In genomic region chr13:48261341-48262221, GRCm38 (mm10) we compare ENCODE assay signal across 8 mouse cellular contexts. TPM values are rescaled to one million over a fixed set of nuclear protein-coding genes. Genes with fewer than 3 reads are reported as not detected.
DNase-seq lines count a peak whose midpoint lies in the region; ATAC-seq and TF ChIP-seq lines count a peak whose summit lies in the region.

No protein-coding gene starts in this region.

- TF ChIP-seq EP300 in lung, postnatal 0 days (IDR thresholded peaks at IDR 0.05): no peak

- DNase-seq in R1 (ENCODE audit: low read depth, low spot score): peak; percentile 68
- peak; percentile 33 for DNase-seq in cerebellum, adult 8-10 months
- DNase-seq in frontal cortex, adult 2 months (ENCODE audit: extremely low spot score in 1 of 2, low spot score in 1 of 2): peak; percentile 2 to 36
- DNase-seq in layer of hippocampus, postnatal 36 days: peak; percentile 40 to 42
- DNase-seq in lung, postnatal 0 days (ENCODE audit: low spot score): peak; percentile 44
- peak; percentile 33 for DNase-seq in retina, postnatal 7 days (ENCODE audit: low read depth, low spot score)

- peak overlapping the region; percentile 98 for H3K27ac ChIP-seq in hindbrain, embryonic 12.5 days
- peak overlapping the region; percentile 66 for H3K27ac ChIP-seq in lung, postnatal 0 days (ENCODE audit: low read length)

- no peaks in the 10 kb centered on the region; the same call in 1 of the 2 replicates for H3K27me3 ChIP-seq in hindbrain, embryonic 12.5 days
- H3K27me3 ChIP-seq in lung, postnatal 0 days (replicated peaks; ENCODE audit: insufficient read depth, low read length): peaks cover 3% of the 10 kb centered on the region; the same call in 1 of the 2 replicates

- no peaks in the 10 kb centered on the region for H3K9me3 ChIP-seq in hindbrain, embryonic 12.5 days (replicated peaks)
- H3K9me3 ChIP-seq in lung, postnatal 0 days (ENCODE audit: low read length): no peaks in the 10 kb centered on the region

- WGBS in hindbrain, embryonic 12.5 days: under 1% methylated on average over 98 of the region's 98 CpGs
- WGBS in lung, postnatal 0 days: under 1% methylated on average over 84 of the region's 98 CpGs

- peaks cover 24% of the 10 kb centered on the region for H3K4me1 ChIP-seq in hindbrain, embryonic 12.5 days
- H3K4me1 ChIP-seq in lung, postnatal 0 days (ENCODE audit: insufficient read depth, low read depth, low read length): no peaks in the 10 kb centered on the region

- peak overlapping the region; percentile 80 for H3K4me2 ChIP-seq in hindbrain, embryonic 12.5 days (replicated peaks)
- H3K4me2 ChIP-seq in lung, postnatal 0 days (replicated peaks; ENCODE audit: low read depth, low read length): peak overlapping the region; percentile 91

- peak; percentile 34 for TF ChIP-seq CTCF in lung, postnatal 0 days (IDR thresholded peaks at IDR 0.05)

- peak; percentile 33 for ATAC-seq in hindbrain, embryonic 12.5 days (ENCODE audit: low FRiP score)
- ATAC-seq in lung, postnatal 0 days: peak; percentile 36
- ATAC-seq in activated CD4-positive, CD25-positive, alpha-beta regulatory T cell, adult 4 months: no peak

- peak overlapping the region; percentile 86 for H3K4me3 ChIP-seq in hindbrain, embryonic 12.5 days
- H3K4me3 ChIP-seq in lung, postnatal 0 days (ENCODE audit: low read depth, low read length): peak overlapping the region; percentile 64

- no peaks in the 10 kb centered on the region for H3K36me3 ChIP-seq in hindbrain, embryonic 12.5 days
- H3K36me3 ChIP-seq in lung, postnatal 0 days (ENCODE audit: insufficient read depth, low read length): no peaks in the 10 kb centered on the region

- peak overlapping the region; percentile 99 for H3K9ac ChIP-seq in hindbrain, embryonic 12.5 days
- peak overlapping the region; percentile 46 for H3K9ac ChIP-seq in lung, postnatal 0 days (replicated peaks; ENCODE audit: low read depth)

RNA-seq across cellular contexts. Expression of gene Id4, which starts 0.6 kb away (rescaled TPM):
- polyA plus RNA-seq in frontal cortex, adult 2 months (2012; rRNA removed): 35.7 and 39.8 TPM in 2 replicates
- 85.5 and 96.2 TPM in 2 replicates for polyA plus RNA-seq in hindbrain, embryonic 12.5 days (2016; fragmentation: Nextera tagmentation; extraction: Ambion mirVana)
- total RNA-seq in layer of hippocampus, postnatal 36 days (2021): 10 to 100 TPM; 51.0 to 52.3 TPM
- 4.1 and 5.8 TPM in 2 replicates for polyA plus RNA-seq in lung, postnatal 0 days (2015; fragmentation: Nextera tagmentation; extraction: Ambion mirVana)
- not detected for polyA plus RNA-seq in activated CD4-positive, CD25-positive, alpha-beta regulatory T cell, adult 4 months (2017; shearing (Covaris generic))
